Mouse (Mus musculus): ENCODE results near the gene Kmt5c.

DNA sequence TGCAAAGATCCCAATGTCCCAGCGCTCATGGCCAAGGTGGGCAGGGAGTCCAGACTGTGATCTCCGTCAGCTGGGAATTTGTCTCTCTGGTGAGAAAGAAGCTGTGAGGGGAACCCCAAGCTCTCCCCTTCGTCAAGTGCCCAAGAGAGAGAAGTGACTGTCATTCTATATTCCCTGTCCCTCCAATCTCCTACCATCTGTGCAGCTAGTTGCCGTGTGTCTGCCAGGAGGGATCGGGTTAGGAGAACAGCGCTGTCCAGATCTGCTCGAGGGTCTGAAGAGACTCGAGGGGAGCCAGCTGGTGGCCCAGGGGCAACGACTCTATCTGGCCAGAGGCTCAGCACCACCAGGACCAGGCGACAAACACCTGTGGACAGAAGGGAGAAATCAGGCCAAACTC is 36.2 kb downstream of the Kmt5c start:
- TF ChIP-seq CTCF (IDR thresholded peaks at IDR 0.05; ENCODE audit: borderline replicate concordance, control insufficient read depth, extremely low read depth, insufficient read depth, low read length, poor library complexity) = no peak
- TF ChIP-seq POLR2A (IDR thresholded peaks at IDR 0.05; ENCODE audit: control insufficient read depth, extremely low read depth, insufficient read depth, low read length, poor library complexity) = no peak

All from thymus, adult 2 months (tissue).